In genomic region chr6:111733926-111734325, GRCm38 (mm10) we compare ENCODE assay signal across 13 mouse cellular contexts.
A peak's percentile ranks its signal among the peaks of the same experiment; 100 is the strongest.
DNase-seq lines count a peak whose midpoint lies in the region.
"Had no signal": no experiment of that assay in that cellular context is flagged by ENCODE, and none has a peak within 500 bp of the region (broad histone marks: within the 10 kb centered on the region; RNA-seq: fewer than 3 reads in every experiment).

No protein-coding gene starts in this region.

- DNase-seq in left cerebral cortex, postnatal 4 days = peak; percentile 2
- DNase-seq in left cerebral cortex, postnatal 36 days (ENCODE audit: low spot score in 2 of 2) = no peak
- peak; percentile 22 for DNase-seq in cerebellum, adult 11 months
- peak; percentile 50 to 52 for DNase-seq in cerebellum, postnatal 36 days
- DNase-seq in skeletal muscle tissue, adult 2 months (ENCODE audit: low read depth, low spot score) = peak; percentile 60
- DNase-seq in neural tube, embryonic 10.5 days (ENCODE audit: extremely low spot score, low spot score) = no peak
- DNase-seq in kidney, adult 11 months = no peak
- DNase-seq: adrenal gland, postnatal 10 days; gastrocnemius, postnatal 10 days; kidney, adult 18-20 months; lung, adult 2 months; right cerebral cortex, postnatal 14 days; thymus, postnatal 4 days had no signal

- intact Hi-C loops in left cerebral cortex, postnatal 4 days (cut with DNase I) = no loop called here
- intact Hi-C loops in left cerebral cortex, postnatal 36 days (cut with DNase I) = no loop called here

Comparison
In these comparisons a context has a peak if more than half of its experiments do, and no peak if none do; other contexts are left out.
1. DNase-seq: peak in left cerebral cortex, postnatal 4 days (single experiment), cerebellum, adult 11 months (single experiment), cerebellum, postnatal 36 days (2 of 2) and skeletal muscle tissue, adult 2 months (single experiment); none in left cerebral cortex, postnatal 36 days (0 of 2), neural tube, embryonic 10.5 days (single experiment) and kidney, adult 11 months (single experiment).